Mouse (Mus musculus): ENCODE results near the gene Rag1. TPM values are rescaled to one million over a fixed set of nuclear protein-coding genes. Genes with fewer than 3 reads are reported as not detected.

Gene Rag1
- polyA plus RNA-seq, 1 experiment from 2014 or later = 0.09 TPM

DNA sequence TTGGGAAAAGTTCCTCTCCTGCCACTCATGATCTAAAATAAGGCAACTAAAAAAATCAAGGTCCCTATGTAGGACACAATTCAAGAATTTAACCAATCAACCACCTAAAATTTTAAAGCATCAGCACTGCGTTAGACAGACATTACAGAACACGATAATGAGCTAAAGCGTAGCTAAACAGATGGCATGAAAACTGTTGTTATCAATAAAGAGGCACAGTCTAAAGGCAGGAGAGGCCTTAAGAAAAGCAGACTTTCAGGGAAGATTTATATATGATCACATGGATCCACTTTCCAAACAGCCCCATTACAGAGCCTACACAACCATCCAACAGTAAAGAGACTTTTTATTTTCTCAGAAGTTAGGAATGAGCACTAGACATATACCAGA, 16.4 kb upstream of the Rag1 start:
- Histone ChIP-seq H3K4me1 (replicated peaks) (peaks cover 7% of the 10 kb centered on the region; the same call in 1 of the 2 replicates), H3K4me2 (no peak overlapping the region), H3K27ac (peak overlapping the region; percentile 19; the same call in 1 of the 2 replicates), H3K9me3 (no peaks in the 10 kb centered on the region), H3K27me3 (peaks cover 3% of the 10 kb centered on the region; the same call in 1 of the 2 replicates), H3K4me3 (no peak overlapping the region), H3K9ac (no peak overlapping the region), H3K36me3 (no peaks in the 10 kb centered on the region)
- 75% methylated on average over 3 of the region's 3 CpGs for WGBS
- peak; percentile 60 for ATAC-seq (ENCODE audit: low FRiP score)

DNA sequence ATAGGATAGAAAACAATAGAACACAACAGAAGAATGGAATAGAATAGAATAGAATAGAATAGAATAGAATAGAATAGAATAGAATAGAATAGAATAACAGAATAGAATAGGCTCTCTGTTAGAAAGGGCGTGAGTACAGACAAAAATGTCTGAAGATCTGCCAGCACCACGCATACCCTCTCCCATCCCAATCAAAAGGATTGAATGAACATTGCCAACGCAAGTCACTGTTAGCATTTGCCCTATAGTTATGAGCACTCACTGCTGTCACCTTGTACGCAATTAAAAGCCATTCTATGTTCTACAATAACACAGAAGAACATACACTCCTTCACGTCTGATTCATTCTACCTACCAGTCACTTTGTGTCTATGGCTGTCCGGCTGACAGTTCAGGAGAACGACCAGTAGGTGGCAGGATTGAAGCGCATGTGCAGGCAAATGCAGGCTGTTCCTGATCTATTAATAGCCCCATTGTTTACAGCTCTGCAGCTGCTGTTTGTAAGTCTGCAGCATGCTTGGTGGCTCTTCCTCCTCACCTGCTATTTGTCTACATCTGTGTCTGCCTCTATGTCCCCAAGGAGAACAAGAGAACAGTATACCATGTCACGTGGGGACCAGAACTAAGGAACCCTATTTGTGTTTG, 15.9 kb upstream of the Rag1 start:
- peak overlapping the region; percentile 19; the same call in 1 of the 2 replicates for H3K27ac ChIP-seq
- peak; percentile 92 for ATAC-seq (ENCODE audit: low FRiP score)
- WGBS = 22% methylated on average over 9 of the region's 9 CpGs

DNA sequence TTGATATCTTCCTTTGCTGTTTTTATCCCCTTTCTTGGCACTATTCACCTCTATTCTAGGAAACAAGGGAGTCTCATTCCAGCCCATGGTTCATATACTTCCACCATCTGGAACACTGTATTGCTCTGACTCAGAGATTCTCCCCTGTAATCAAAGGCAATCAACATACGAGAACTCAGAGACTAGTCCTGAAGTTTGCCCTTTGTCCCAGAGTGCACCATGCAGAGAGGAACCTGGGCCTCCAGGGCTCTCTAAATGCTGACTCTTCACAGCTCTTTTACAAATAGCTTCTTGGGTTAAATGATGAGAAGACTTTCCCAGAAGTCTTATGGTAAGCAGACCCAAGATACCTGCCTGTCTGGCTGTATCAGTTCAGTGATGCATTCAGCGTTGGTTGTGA, 11.2 kb upstream of the Rag1 start:
- Histone ChIP-seq H3K27me3 (peaks cover 3% of the 10 kb centered on the region; the same call in 1 of the 2 replicates), H3K9me3 (no peaks in the 10 kb centered on the region), H3K9ac (no peak overlapping the region), H3K4me1 (replicated peaks) (peaks cover 2% of the 10 kb centered on the region; the same call in 1 of the 2 replicates), H3K4me3 (no peak overlapping the region), H3K27ac (no peak overlapping the region), H3K4me2 (no peak overlapping the region), H3K36me3 (no peaks in the 10 kb centered on the region)
- no peak for ATAC-seq (ENCODE audit: low FRiP score)
- 68% methylated on average over 2 of the region's 2 CpGs for WGBS

More for the DNA sequence above, 15.9 kb upstream of the Rag1 start:
- Histone ChIP-seq H3K27me3 (peaks cover 3% of the 10 kb centered on the region; the same call in 1 of the 2 replicates), H3K9ac (no peak overlapping the region), H3K36me3 (no peaks in the 10 kb centered on the region), H3K4me2 (no peak overlapping the region), H3K9me3 (no peaks in the 10 kb centered on the region), H3K4me1 (replicated peaks) (peaks cover 7% of the 10 kb centered on the region; the same call in 1 of the 2 replicates), H3K4me3 (no peak overlapping the region)

DNA sequence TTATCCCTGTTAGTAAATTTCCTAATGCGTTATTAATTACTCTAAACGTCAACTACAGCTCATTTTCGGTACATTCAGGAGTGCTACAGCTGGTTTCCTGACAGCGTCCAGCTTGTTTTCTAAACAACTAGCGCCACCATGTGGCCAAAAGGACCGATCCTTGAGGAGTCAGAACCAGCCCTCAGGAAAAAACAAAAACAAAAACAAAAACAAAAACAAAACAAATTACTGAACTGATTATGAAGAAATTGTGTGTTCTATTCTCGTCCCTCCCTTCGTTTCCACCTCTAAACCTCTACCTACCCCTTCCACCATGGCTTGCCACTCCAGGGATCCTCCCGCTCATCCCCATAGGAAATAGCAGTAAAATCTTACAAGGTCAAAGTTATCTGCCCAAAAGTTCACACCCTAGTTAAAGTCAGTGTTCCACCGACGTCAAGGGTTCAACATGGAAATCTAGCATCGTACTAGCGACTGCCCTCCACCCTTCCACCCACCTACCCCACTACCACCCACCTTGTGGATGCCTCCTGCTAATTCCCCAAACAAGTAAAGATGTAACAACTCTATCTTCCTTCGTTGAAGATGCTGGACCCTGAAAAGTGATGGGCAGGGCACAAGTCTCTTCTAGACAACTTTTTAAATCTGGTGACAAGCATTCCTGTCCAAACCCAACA, 3.8 kb upstream of the Rag1 start:
- H3K4me1 ChIP-seq (replicated peaks) = peaks cover 18% of the 10 kb centered on the region
- H3K4me2 ChIP-seq = peak overlapping the region; percentile 65
- H3K27me3 ChIP-seq = peaks cover 4% of the 10 kb centered on the region; the same call in 1 of the 2 replicates
- no peaks in the 10 kb centered on the region for H3K36me3 ChIP-seq
- H3K9ac ChIP-seq = peak overlapping the region; percentile 24; the same call in 1 of the 2 replicates
- H3K27ac ChIP-seq = no peak overlapping the region; the same call in 1 of the 2 replicates
- peak; percentile 69 for ATAC-seq (ENCODE audit: low FRiP score)
- H3K9me3 ChIP-seq = no peaks in the 10 kb centered on the region
- peak overlapping the region; percentile 37 for H3K4me3 ChIP-seq
- WGBS = 20% methylated on average over 14 of the region's 14 CpGs

DNA sequence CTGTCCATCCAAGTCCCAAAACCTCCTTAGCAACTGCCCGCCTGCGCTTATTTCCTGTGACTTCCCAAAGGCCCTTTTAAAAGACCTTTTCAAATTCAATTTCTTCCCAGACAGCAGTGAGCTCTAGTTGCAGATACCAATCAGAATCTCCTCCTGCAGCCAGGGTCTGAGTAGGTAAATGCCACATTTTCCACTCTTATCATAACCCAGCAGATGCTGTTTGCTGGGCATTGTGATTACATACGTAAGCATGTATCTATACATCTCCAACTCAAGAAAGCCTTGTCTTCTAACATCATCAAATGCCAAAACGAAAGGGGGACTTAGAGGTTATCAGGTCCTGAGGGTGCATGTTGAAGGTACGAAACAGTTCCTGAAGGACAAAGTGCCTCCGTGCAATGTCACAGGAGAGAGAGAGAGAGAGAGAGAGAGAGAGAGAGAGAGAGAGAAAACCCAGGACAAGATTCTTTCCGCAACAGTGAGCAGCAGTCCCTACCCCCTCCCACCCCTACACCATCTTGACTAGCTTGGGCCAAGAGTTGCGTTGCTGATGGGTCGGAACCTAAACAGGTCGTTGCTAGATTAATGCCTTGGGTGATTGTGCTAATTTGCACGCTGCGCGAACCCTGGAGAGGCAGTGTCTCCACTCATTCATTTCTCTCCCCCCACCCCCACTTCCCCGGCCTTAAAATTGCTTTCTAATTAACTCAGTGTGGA, 3.1 kb upstream of the Rag1 start:
- peaks cover 4% of the 10 kb centered on the region; the same call in 1 of the 2 replicates for H3K27me3 ChIP-seq
- H3K27ac ChIP-seq = peak overlapping the region; percentile 36
- peaks cover 18% of the 10 kb centered on the region for H3K4me1 ChIP-seq (replicated peaks)
- H3K9ac ChIP-seq = peak overlapping the region; percentile 24; the same call in 1 of the 2 replicates
- peak overlapping the region; percentile 37 for H3K4me3 ChIP-seq
- H3K36me3 ChIP-seq = no peaks in the 10 kb centered on the region
- 32% methylated on average over 14 of the region's 14 CpGs for WGBS
- ATAC-seq (ENCODE audit: low FRiP score) = peak; percentile 73
- no peaks in the 10 kb centered on the region for H3K9me3 ChIP-seq
- peak overlapping the region; percentile 65 for H3K4me2 ChIP-seq

DNA sequence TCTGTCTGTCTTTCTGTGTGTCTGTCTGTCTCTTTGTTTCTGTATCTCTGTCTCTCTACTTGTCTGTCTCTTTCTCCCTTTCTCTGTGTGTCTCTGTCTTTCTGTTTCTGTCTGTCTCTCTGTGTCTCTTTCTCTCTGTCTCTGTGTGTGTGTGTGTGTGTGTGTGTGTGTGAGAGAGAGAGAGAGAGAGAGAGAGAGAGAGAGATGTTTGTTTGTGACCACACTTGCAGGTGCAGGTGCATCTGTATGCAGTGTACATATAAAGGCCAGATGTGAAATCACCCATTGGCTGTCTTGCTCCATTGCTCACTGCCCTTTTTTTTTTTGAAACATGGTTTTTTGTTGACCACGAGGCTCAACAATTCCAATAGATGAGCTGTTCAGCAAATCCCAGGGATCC, 1.1 kb upstream of the Rag1 start:
- H3K36me3 ChIP-seq = no peaks in the 10 kb centered on the region
- H3K9me3 ChIP-seq = no peaks in the 10 kb centered on the region
- no peak overlapping the region for H3K4me2 ChIP-seq
- H3K4me3 ChIP-seq = no peak overlapping the region
- ATAC-seq (ENCODE audit: low FRiP score) = no peak
- H3K27me3 ChIP-seq = peaks cover 4% of the 10 kb centered on the region; the same call in 1 of the 2 replicates
- H3K27ac ChIP-seq = no peak overlapping the region
- H3K4me1 ChIP-seq (replicated peaks) = peaks cover 18% of the 10 kb centered on the region
- H3K9ac ChIP-seq = no peak overlapping the region
- WGBS = 63% methylated on average over 1 of the region's 1 CpGs

DNA sequence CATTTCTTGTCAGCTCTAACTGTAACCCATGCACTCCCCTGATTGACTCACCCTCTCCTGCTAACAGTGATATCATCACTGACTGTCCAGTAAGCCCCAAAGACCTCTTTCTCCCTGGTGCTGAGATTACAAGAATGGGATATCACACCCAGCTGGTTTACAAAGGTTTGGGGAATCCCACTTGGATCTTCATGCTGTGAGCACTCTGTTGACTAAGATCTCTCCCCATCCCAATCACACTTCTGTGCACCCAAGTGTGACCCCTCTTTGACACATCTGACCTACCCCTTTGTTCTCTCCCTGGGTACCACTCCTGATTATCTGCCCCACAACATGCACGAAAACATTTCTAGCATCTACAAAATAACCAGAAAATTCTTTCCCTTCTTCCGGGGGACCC, 940 bp downstream of the Rag1 start:
- 54% methylated on average over 2 of the region's 2 CpGs for WGBS
- H3K4me1 ChIP-seq (replicated peaks) = peaks cover 18% of the 10 kb centered on the region

DNA sequence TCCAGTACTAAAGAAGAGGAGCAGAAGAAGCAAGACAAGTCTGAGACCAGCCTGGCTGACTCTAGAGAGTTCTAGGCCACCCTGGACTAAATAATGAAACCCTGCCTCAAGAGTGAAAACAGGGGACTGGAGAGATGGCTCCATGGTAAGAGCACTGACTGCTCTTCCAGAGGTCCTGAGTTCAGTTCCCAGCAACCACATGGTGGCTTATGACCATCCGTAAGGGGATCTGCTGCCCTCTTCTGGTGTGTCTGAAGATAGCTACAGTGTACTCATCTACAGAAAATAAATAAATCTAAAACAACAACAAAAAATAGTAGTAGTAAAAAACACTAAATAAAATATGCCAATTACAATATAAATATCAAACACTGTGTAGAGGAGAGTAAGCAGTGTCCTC, 3.5 kb downstream of the Rag1 start:
- 93% methylated on average over 1 of the region's 1 CpGs for WGBS
- H3K4me3 ChIP-seq = no peak overlapping the region
- ATAC-seq (ENCODE audit: low FRiP score) = no peak

More for the DNA sequence above, 940 bp downstream of the Rag1 start:
- no peaks in the 10 kb centered on the region for H3K27me3 ChIP-seq
- H3K4me2 ChIP-seq = no peak overlapping the region
- H3K9me3 ChIP-seq = no peaks in the 10 kb centered on the region
- no peak overlapping the region for H3K4me3 ChIP-seq
- no peak for ATAC-seq (ENCODE audit: low FRiP score)
- H3K27ac ChIP-seq = no peak overlapping the region
- H3K36me3 ChIP-seq = no peaks in the 10 kb centered on the region
- H3K9ac ChIP-seq = no peak overlapping the region

DNA sequence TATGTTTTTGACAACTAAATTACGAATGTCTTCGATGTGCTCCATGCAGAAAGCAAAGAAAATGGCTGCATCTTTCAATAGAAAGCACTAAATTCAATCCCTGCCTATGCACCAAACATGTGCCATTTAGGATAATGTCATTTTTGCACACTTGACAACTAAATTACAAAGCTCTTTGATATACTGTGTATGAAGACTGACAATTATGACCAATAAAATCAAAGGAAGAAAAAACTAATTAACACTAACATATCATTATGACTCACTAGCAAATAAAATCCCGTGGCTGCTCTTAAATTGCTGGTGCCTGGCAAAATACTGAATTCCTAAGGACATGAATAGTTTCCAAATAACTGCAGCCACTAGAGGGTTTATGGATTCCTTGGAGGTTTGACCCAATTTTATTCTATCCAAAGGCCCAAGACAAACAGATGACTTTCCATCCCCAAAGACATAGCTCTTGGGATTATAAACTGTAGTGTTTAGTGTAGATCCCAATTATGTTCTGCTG, 9.4 kb downstream of the Rag1 start:
- H3K27me3 ChIP-seq = 0 out of 2 replicates have a peak, but pooled peaks cover 3% of the 10 kb centered on the region
- H3K4me2 ChIP-seq = no peak overlapping the region
- no peak for ATAC-seq (ENCODE audit: low FRiP score)
- 78% methylated on average over 3 of the region's 3 CpGs for WGBS
- H3K36me3 ChIP-seq = no peaks in the 10 kb centered on the region
- H3K9me3 ChIP-seq = no peaks in the 10 kb centered on the region
- H3K4me1 ChIP-seq (replicated peaks) = peaks cover 13% of the 10 kb centered on the region
- peak overlapping the region; percentile 9; the same call in 1 of the 2 replicates for H3K27ac ChIP-seq
- no peak overlapping the region for H3K4me3 ChIP-seq
- H3K9ac ChIP-seq = no peak overlapping the region

More for the DNA sequence above, 3.5 kb downstream of the Rag1 start:
- Histone ChIP-seq H3K27me3 (no peaks in the 10 kb centered on the region), H3K9me3 (no peaks in the 10 kb centered on the region), H3K4me1 (replicated peaks) (peaks cover 9% of the 10 kb centered on the region; the same call in 1 of the 2 replicates), H3K36me3 (no peaks in the 10 kb centered on the region), H3K9ac (no peak overlapping the region), H3K4me2 (no peak overlapping the region), H3K27ac (no peak overlapping the region)

DNA sequence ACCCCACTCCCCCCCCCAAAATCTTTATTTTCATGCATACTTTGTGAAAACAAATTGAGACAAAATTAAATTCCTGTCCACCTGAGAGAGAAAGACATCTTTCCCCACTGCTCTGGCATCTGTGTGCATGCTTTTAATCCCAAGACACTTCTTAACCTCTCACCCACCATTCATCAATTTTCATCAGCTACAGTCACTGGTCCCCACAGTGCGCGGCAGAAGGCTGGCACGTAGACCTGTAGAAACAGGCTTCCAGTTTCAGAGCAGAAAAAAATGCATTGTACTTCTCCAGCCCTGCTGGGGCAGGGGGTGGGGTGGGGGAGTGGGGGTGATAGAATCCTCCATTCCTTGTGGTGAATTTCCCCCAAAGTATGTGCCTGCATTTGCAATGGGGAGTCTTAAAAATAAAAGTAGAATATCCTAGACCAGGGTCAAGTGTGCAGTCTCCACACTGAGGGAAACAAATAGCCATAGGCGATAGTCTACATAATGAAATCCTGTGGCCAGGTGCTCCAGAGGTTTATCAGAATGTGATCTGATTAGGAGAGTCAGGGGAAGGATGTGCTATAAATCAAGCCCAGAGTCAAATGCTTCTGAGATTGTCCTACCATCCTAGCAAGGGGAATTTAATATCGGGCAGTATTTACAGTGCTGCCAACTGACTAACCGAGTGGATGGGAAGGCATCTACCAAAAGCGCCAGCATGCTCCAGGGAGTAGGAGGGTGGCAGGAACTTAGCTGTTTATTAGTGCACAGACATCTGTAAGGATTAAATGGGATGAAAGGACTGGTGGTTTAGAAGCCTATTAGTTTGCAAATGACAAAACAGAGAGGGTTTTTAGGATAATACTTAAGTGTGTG, 10.1 kb downstream of the Rag1 start:
- Histone ChIP-seq H3K4me1 (replicated peaks) (peaks cover 13% of the 10 kb centered on the region), H3K4me2 (no peak overlapping the region), H3K4me3 (no peak overlapping the region), H3K27ac (peak overlapping the region; percentile 9), H3K36me3 (no peaks in the 10 kb centered on the region), H3K9me3 (no peaks in the 10 kb centered on the region), H3K9ac (no peak overlapping the region), H3K27me3 (0 out of 2 replicates have a peak, but pooled peaks cover 3% of the 10 kb centered on the region)
- 35% methylated on average over 7 of the region's 7 CpGs for WGBS
- ATAC-seq (ENCODE audit: low FRiP score) = peak; percentile 81

Measured in hindbrain, embryonic 13.5 days (tissue).